In the genomic region with DNA sequence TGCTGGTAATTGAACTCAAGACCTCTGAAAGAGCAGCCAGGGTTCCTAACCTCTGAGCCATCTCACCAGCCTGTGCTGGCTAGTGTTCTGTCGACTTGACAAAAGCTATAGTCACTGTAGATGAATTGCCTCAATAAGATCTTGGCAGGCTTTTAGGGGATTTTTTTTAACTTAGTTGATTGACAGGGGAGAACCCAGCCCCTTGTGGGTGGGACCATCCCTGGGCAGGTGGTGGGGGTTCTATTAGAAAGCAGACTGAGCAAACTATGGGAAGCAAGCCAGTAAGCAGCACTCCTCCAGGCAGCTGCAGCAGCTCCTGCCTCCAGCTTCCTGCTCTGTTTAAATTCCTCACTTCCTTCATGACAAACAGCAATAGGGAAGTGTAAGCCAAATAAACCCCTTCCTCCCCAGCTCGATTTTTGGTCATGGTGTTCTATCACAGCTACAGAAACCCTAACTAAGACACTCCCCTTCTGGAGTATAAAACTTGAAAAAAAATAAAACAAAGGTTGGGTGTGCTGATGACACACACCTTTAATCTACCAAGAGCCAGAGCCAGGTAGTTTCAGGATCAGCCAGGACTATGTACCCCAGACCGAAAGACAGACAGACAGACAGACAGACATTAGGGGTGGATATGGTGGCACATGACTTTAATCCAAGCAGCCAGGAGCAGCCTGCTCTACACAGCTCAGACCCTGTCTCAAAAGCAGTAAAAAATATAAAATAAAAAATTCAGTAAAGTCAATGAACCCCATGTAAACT, we compare ENCODE assay signal across 11 mouse cellular contexts. TPM values are rescaled to one million over a fixed set of nuclear protein-coding genes. Genes with fewer than 3 reads are reported as not detected.
DNase-seq lines count a peak whose midpoint lies in the region; ATAC-seq and TF ChIP-seq lines count a peak whose summit lies in the region.
"Had no signal": no experiment of that assay in that cellular context is flagged by ENCODE, and none has a peak within 500 bp of the region (broad histone marks: within the 10 kb centered on the region; RNA-seq: fewer than 3 reads in every experiment).

No protein-coding gene starts in this region.

- no peaks in the 10 kb centered on the region for H3K9me3 ChIP-seq in hindbrain, postnatal 0 days (ENCODE audit: low read length)
- peaks cover 2% of the 10 kb centered on the region; the same call in 1 of the 2 replicates for H3K9me3 ChIP-seq in lung, embryonic 16.5 days (ENCODE audit: control insufficient read depth, low read length)

- no peak for TF ChIP-seq POLR2A in testis, adult 2 months (IDR thresholded peaks at IDR 0.05; ENCODE audit: control insufficient read depth, low read depth, low read length)

- H3K4me3 ChIP-seq in testis, adult 2 months (ENCODE audit: control insufficient read depth, low read depth, low read length): no peak overlapping the region
- no peak overlapping the region for H3K4me3 ChIP-seq in hindbrain, postnatal 0 days (ENCODE audit: low read length)
- H3K4me3 ChIP-seq in lung, embryonic 16.5 days (ENCODE audit: low read length): no peak overlapping the region
- H3K4me3 ChIP-seq: erythroblast, embryonic 14.5 days; myocyte had no signal

- H3K4me2 ChIP-seq in hindbrain, postnatal 0 days (ENCODE audit: low read depth, low read length): no peak overlapping the region
- H3K4me2 ChIP-seq in lung, embryonic 16.5 days (ENCODE audit: low read depth, low read length): no peak overlapping the region

- peak overlapping the region; percentile 44; the same call in 1 of the 2 replicates for H3K27ac ChIP-seq in testis, adult 2 months (ENCODE audit: control insufficient read depth, insufficient read depth, low read depth, low read length)
- H3K27ac ChIP-seq in hindbrain, postnatal 0 days: no peak overlapping the region
- H3K27ac ChIP-seq in lung, embryonic 16.5 days (ENCODE audit: low read length): peak overlapping the region; percentile 14; the same call in 1 of the 2 replicates

- peaks cover 1% of the 10 kb centered on the region; the same call in 1 of the 2 replicates for H3K36me3 ChIP-seq in testis, adult 2 months (ENCODE audit: control insufficient read depth, insufficient read depth, low read length)
- H3K36me3 ChIP-seq in hindbrain, postnatal 0 days (ENCODE audit: insufficient read depth, low read length): no peaks in the 10 kb centered on the region; the same call in 1 of the 2 replicates
- H3K36me3 ChIP-seq in lung, embryonic 16.5 days (ENCODE audit: control insufficient read depth, insufficient read depth, low read length): peaks cover 5% of the 10 kb centered on the region

- no peaks in the 10 kb centered on the region for H3K27me3 ChIP-seq in testis, adult 2 months (ENCODE audit: control insufficient read depth, insufficient read depth, low read length)
- H3K27me3 ChIP-seq in hindbrain, postnatal 0 days (ENCODE audit: insufficient read depth, low read length): no peaks in the 10 kb centered on the region
- no peaks in the 10 kb centered on the region for H3K27me3 ChIP-seq in lung, embryonic 16.5 days (ENCODE audit: control insufficient read depth, insufficient read depth, low read depth, low read length)
- H3K27me3 ChIP-seq: CH12.LX had no signal

- WGBS in hindbrain, postnatal 0 days: 65% methylated on average over 3 of the region's 3 CpGs
- 47% methylated on average over 3 of the region's 3 CpGs for WGBS in lung, embryonic 16.5 days

- DNase-seq in frontal cortex, postnatal 25 days (ENCODE audit: low spot score in 2 of 2): no peak
- DNase-seq in testis, postnatal 10 days (ENCODE audit: low spot score): no peak
- DNase-seq in hindbrain, postnatal 0 days (ENCODE audit: low spot score): peak; percentile 42
- no peak for DNase-seq in c-Kit-positive CD71-positive TER-119-positive erythroid progenitor cells, embryonic 14.5 days (ENCODE audit: low spot score)
- DNase-seq in cerebellum, postnatal 4 days (ENCODE audit: low spot score in 2 of 2): no peak

- peaks cover 2% of the 10 kb centered on the region; the same call in 1 of the 2 replicates for H3K4me1 ChIP-seq in testis, adult 2 months (ENCODE audit: control insufficient read depth, insufficient read depth, low read length)
- no peaks in the 10 kb centered on the region for H3K4me1 ChIP-seq in hindbrain, postnatal 0 days (ENCODE audit: insufficient read depth, low read length)
- 0 out of 2 replicates have a peak, but pooled peaks cover 2% of the 10 kb centered on the region for H3K4me1 ChIP-seq in lung, embryonic 16.5 days (replicated peaks; ENCODE audit: control insufficient read depth, insufficient read depth, low read length)

- peak; percentile 50; the same call in 1 of the 2 replicates for ATAC-seq in frontal cortex, adult (ENCODE audit: low TSS enrichment)
- ATAC-seq in hindbrain, postnatal 0 days: peak; percentile 63; the same call in 1 of the 2 replicates
- peak; percentile 92 for ATAC-seq in lung, embryonic 16.5 days (ENCODE audit: low read depth)

- no peak for TF ChIP-seq CTCF in testis, adult 2 months (IDR thresholded peaks at IDR 0.05; ENCODE audit: control insufficient read depth, insufficient read depth, insufficient replicate concordance, low read depth, low read length)
- no peak for TF ChIP-seq CTCF in hindbrain, postnatal 0 days (IDR thresholded peaks at IDR 0.05; ENCODE audit: low read depth)

- no peak overlapping the region for H3K9ac ChIP-seq in hindbrain, postnatal 0 days (replicated peaks; ENCODE audit: low read length)
- no peak overlapping the region for H3K9ac ChIP-seq in lung, embryonic 16.5 days (ENCODE audit: low read length)

RNA-seq across cellular contexts. Expression of gene Elf2, which starts 13.6 kb away (rescaled TPM):
- 83.2 and 87.8 TPM in 2 replicates for polyA plus RNA-seq in testis, adult 2 months (2012; rRNA removed)
- 47.8 and 56.2 TPM in 2 replicates for total RNA-seq in hindbrain, postnatal 0 days (2014; rRNA removed)
- polyA plus RNA-seq in hindbrain, postnatal 0 days (2015; fragmentation: Nextera tagmentation; extraction: Ambion mirVana): 31.2 and 32.6 TPM in 2 replicates
- polyA plus RNA-seq in lung, embryonic 16.5 days (2015; fragmentation: Nextera tagmentation; extraction: Ambion mirVana): 68.4 and 74.5 TPM in 2 replicates
